8 mouse cellular contexts compared by ENCODE assay signal in the genomic region with DNA sequence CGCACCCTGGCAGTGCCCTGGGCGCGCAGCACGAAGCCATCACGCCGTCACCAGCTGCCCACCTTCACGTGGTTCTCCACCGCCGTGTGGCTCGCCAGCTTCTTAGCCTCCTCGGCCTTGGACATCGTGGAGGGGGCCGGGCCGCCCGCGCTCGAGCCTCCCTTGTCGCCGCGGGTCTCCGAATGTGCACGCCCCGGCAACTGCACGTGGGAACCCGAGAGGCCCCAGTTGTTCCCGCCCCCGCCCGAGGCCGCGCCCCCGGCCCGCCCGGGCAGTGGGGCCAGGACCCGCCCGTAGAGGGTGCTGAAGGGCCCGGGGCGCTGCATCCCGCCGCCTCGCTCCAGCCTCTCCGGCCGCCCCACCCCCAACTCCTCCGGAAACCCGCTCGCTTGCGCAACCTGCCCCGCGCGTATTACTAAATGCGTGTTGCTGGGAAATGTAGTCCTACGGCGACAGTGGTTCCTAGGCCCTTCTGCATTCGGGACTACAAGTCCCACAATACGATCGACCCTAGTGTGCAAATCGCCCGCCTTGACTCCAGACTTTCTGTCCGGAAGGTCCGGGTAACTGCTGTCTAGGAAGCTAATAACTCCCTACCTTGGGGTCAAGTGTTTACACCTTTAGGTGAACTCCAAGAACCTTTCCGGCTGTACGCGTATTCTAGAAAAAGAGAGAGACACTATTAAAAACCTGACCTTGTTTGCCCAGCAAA. TPM values are rescaled to one million over a fixed set of nuclear protein-coding genes. Genes with fewer than 3 reads are reported as not detected.
DNase-seq lines count a peak whose midpoint lies in the region; ATAC-seq lines count a peak whose summit lies in the region.

TSS of gene Rpia (minus strand) at position 409 of the 712 bp plus-strand sequence.

- ATAC-seq in inflammation-experienced regulatory T-cells, adult 6 months = peak; percentile 95
- peak; percentile 84 for ATAC-seq in megakaryocyte-erythroid progenitor cell, adult 5-6 weeks (replicated peaks; ENCODE audit: low FRiP score, low TSS enrichment, poor library complexity, severe bottlenecking)

- DNase-seq in adipocyte (ENCODE audit: low spot score) = peak; percentile 100
- peak; percentile 98 for DNase-seq in embryo, embryonic 10 days (ENCODE audit: low spot score)
- peak; percentile 99 for DNase-seq in gastrocnemius, postnatal 14 days
- DNase-seq in left cerebral cortex, postnatal 10 days (ENCODE audit: extremely low spot score in 1 of 2, low spot score in 2 of 2) = peak; percentile 98 to 99
- DNase-seq in right cerebral cortex, postnatal 25 days = peak; percentile 96
- DNase-seq in urinary bladder, postnatal 4 days (ENCODE audit: low spot score in 2 of 2) = peak; percentile 98 to 99

- intact Hi-C loops in gastrocnemius, postnatal 14 days (cut with DNase I; ENCODE audit: low total_unique reads) = loop anchor here (10.0 kb wide), 1 partner anchor 613 kb away; no protein-coding TSS in a partner anchor
- intact Hi-C loops in left cerebral cortex, postnatal 10 days (cut with DNase I) = no loop called here

RNA-seq across cellular contexts. Expression of gene Rpia, which starts in this region (rescaled TPM):
- 1 to 10 TPM; 8.5 to 9.4 TPM for total RNA-seq in gastrocnemius, postnatal 14 days (2021)
- 10 to 100 TPM in 1 of 3 experiments, 1 to 10 TPM in 2; 4.9 to 11.5 (median 6.1) TPM for polyA plus RNA-seq in inflammation-experienced regulatory T-cells, adult 6 months (2017; shearing (Covaris generic))
- total RNA-seq in left cerebral cortex, postnatal 10 days (2021) = 10 to 100 TPM; 10.5 to 12.8 TPM
- total RNA-seq in megakaryocyte-erythroid progenitor cell, adult 5-6 weeks (2014; fragmentation: Nextera tagmentation) = 127 and 143 TPM in 2 replicates
- total RNA-seq in megakaryocyte-erythroid progenitor cell, adult 5-6 weeks (2017) = 247 and 276 TPM in 2 replicates

Comparison
In these comparisons a context has a peak if more than half of its experiments do, and no peak if none do; other contexts are left out.
1. Peak in every context shown above with its lines: DNase-seq and ATAC-seq.
2. RNA of gene Rpia (total RNA-seq): 127 to 276 TPM in megakaryocyte-erythroid progenitor cell, adult 5-6 weeks; 10.5 to 12.8 TPM in left cerebral cortex, postnatal 10 days and 8.5 to 9.4 TPM in gastrocnemius, postnatal 14 days; every median in the first group is over 4 times any median in the second.